Comparison of ENCODE assay signal across 15 mouse cellular contexts in the genomic region with DNA sequence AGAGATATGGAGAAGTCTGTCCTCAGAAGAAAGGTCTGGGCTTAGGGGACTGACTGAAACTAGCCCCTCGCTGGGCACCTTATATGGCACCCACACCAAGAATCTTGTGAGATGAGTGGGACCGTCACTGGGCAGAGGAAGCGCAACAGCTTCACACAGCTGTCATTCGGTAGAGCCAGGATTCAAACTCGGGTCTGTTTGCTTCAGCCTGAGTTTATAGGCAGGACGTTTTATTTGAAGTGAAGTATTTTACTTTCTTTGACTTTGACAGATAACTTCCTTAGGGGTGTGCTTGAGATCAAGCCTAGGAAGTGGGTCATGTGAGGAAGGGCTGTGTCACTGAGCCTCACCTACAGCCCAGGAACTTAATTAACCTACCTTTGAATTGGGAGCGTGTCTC. TPM values are rescaled to one million over a fixed set of nuclear protein-coding genes. Genes with fewer than 3 reads are reported as not detected.
DNase-seq lines count a peak whose midpoint lies in the region; ATAC-seq and TF ChIP-seq lines count a peak whose summit lies in the region.
"Had no signal": no experiment of that assay in that cellular context is flagged by ENCODE, and none has a peak within 500 bp of the region (broad histone marks: within the 10 kb centered on the region; RNA-seq: fewer than 3 reads in every experiment).

No protein-coding gene starts in this region.

- no peak for DNase-seq in heart, adult 2 months
- no peak for DNase-seq in heart, adult 9 months (ENCODE audit: low spot score in 2 of 2)
- DNase-seq in liver, adult 2 months (ENCODE audit: extremely low read depth, low read depth, low spot score): no peak
- DNase-seq in liver: no peak
- no peak for DNase-seq in stomach, postnatal 0 days (ENCODE audit: low spot score)
- DNase-seq in gastrocnemius, postnatal 36 days: no peak
- DNase-seq in spleen, postnatal 36 days (ENCODE audit: low spot score in 2 of 2): no peak
- DNase-seq: adrenal gland, postnatal 25 days; cerebellum, adult 2 months; gastrocnemius, postnatal 14 days; kidney, adult 9 months had no signal

- TF ChIP-seq EP300 in heart, adult 2 months (IDR thresholded peaks at IDR 0.05; ENCODE audit: insufficient read depth, low read depth, low read length): no peak
- TF ChIP-seq EP300 in stomach, postnatal 0 days (optimal IDR thresholded peaks at IDR 0.05): no peak

- no peaks in the 10 kb centered on the region for H3K27me3 ChIP-seq in heart, adult 2 months (ENCODE audit: control insufficient read depth, insufficient read depth, low read length)
- no peaks in the 10 kb centered on the region for H3K27me3 ChIP-seq in liver, adult 2 months (ENCODE audit: control insufficient read depth, insufficient read depth, low read length)
- no peaks in the 10 kb centered on the region for H3K27me3 ChIP-seq in intestine, embryonic 15.5 days (replicated peaks)
- H3K27me3 ChIP-seq in stomach, postnatal 0 days (ENCODE audit: control insufficient read depth, insufficient read depth, low read length): no peaks in the 10 kb centered on the region
- H3K27me3 ChIP-seq: forebrain, embryonic 13.5 days had no signal

- H3K9ac ChIP-seq in heart, adult 2 months (ENCODE audit: low read depth, low read length): no peak overlapping the region
- H3K9ac ChIP-seq in liver, adult 2 months (ENCODE audit: low read depth, low read length): no peak overlapping the region
- H3K9ac ChIP-seq in intestine, embryonic 15.5 days: no peak overlapping the region
- H3K9ac ChIP-seq in stomach, postnatal 0 days (ENCODE audit: low read length): no peak overlapping the region
- H3K9ac ChIP-seq: forebrain, embryonic 13.5 days had no signal

- 0 out of 2 replicates have a peak, but pooled peaks cover 1% of the 10 kb centered on the region for H3K79me2 ChIP-seq in heart, adult 2 months (replicated peaks; ENCODE audit: control insufficient read depth, insufficient read depth, low read length)
- H3K79me2 ChIP-seq in liver, adult 2 months (ENCODE audit: control insufficient read depth, insufficient read depth, low read length): peaks cover 6% of the 10 kb centered on the region

- TF ChIP-seq CTCF in heart, adult 2 months (IDR thresholded peaks at IDR 0.05): no peak
- TF ChIP-seq CTCF in liver, adult 2 months (IDR thresholded peaks at IDR 0.05; ENCODE audit: low read depth, low read length): no peak
- no peak for TF ChIP-seq CTCF in stomach, postnatal 0 days (IDR thresholded peaks at IDR 0.05; ENCODE audit: low read depth)

- no peak for TF ChIP-seq POLR2A in heart, adult 2 months (IDR thresholded peaks at IDR 0.05; ENCODE audit: insufficient read depth, low read depth, low read length)
- no peak for TF ChIP-seq POLR2A in liver, adult 2 months (IDR thresholded peaks at IDR 0.05; ENCODE audit: extremely low read depth, insufficient read depth, low read length)

- peaks cover 2% of the 10 kb centered on the region; the same call in 1 of the 2 replicates for H3K36me3 ChIP-seq in heart, adult 2 months (ENCODE audit: control insufficient read depth, insufficient read depth, low read length)
- H3K36me3 ChIP-seq in liver, adult 2 months (ENCODE audit: control insufficient read depth, insufficient read depth, low read length): peaks cover 6% of the 10 kb centered on the region
- H3K36me3 ChIP-seq in intestine, embryonic 15.5 days: peaks cover 11% of the 10 kb centered on the region
- no peaks in the 10 kb centered on the region; the same call in 1 of the 2 replicates for H3K36me3 ChIP-seq in stomach, postnatal 0 days (ENCODE audit: control insufficient read depth, insufficient read depth, low read length)

- WGBS in heart, adult 2 months: 76% methylated on average over 7 of the region's 7 CpGs
- WGBS in liver, adult 2 months: 87% methylated on average over 7 of the region's 7 CpGs
- 77% methylated on average over 7 of the region's 7 CpGs for WGBS in intestine, embryonic 15.5 days
- WGBS in stomach, postnatal 0 days: 76% methylated on average over 7 of the region's 7 CpGs

- H3K4me3 ChIP-seq in heart, adult 2 months: no peak overlapping the region
- no peak overlapping the region for H3K4me3 ChIP-seq in liver, adult 2 months (ENCODE audit: insufficient read depth, low read depth, low read length)
- H3K4me3 ChIP-seq in intestine, embryonic 15.5 days (replicated peaks): no peak overlapping the region
- no peak overlapping the region for H3K4me3 ChIP-seq in stomach, postnatal 0 days (ENCODE audit: low read depth, low read length)
- H3K4me3 ChIP-seq: embryonic facial prominence, embryonic 10.5 days; forebrain, embryonic 13.5 days; left cerebral cortex, adult 2 months had no signal

- H3K4me2 ChIP-seq in intestine, embryonic 15.5 days (replicated peaks): no peak overlapping the region
- H3K4me2 ChIP-seq in stomach, postnatal 0 days (replicated peaks; ENCODE audit: low read depth): no peak overlapping the region

- no peak for ATAC-seq in intestine, embryonic 15.5 days
- no peak for ATAC-seq in stomach, postnatal 0 days (ENCODE audit: low FRiP score, low TSS enrichment)
- ATAC-seq: forebrain, embryonic 13.5 days had no signal

- no peaks in the 10 kb centered on the region for H3K9me3 ChIP-seq in intestine, embryonic 15.5 days
- H3K9me3 ChIP-seq in stomach, postnatal 0 days (ENCODE audit: control insufficient read depth, low read length): no peaks in the 10 kb centered on the region
- H3K9me3 ChIP-seq: embryonic facial prominence, embryonic 10.5 days; forebrain, embryonic 13.5 days had no signal

- H3K4me1 ChIP-seq in heart, adult 2 months (ENCODE audit: control insufficient read depth, insufficient read depth, low read length): peaks cover 12% of the 10 kb centered on the region
- peaks cover 20% of the 10 kb centered on the region for H3K4me1 ChIP-seq in liver, adult 2 months (ENCODE audit: control insufficient read depth, insufficient read depth, low read length)
- peaks cover 28% of the 10 kb centered on the region for H3K4me1 ChIP-seq in intestine, embryonic 15.5 days (replicated peaks)
- no peaks in the 10 kb centered on the region; the same call in 1 of the 2 replicates for H3K4me1 ChIP-seq in stomach, postnatal 0 days (replicated peaks; ENCODE audit: control insufficient read depth, insufficient read depth)

- H3K27ac ChIP-seq in heart, adult 2 months: peak overlapping the region; percentile 28; the same call in 1 of the 2 replicates
- peak overlapping the region; percentile 65 for H3K27ac ChIP-seq in liver, adult 2 months (replicated peaks; ENCODE audit: insufficient read depth, low read depth, low read length)
- peak overlapping the region; percentile 84 for H3K27ac ChIP-seq in intestine, embryonic 15.5 days
- peak overlapping the region; percentile 41 for H3K27ac ChIP-seq in stomach, postnatal 0 days (replicated peaks)
- H3K27ac ChIP-seq: embryonic facial prominence, embryonic 10.5 days; forebrain, embryonic 13.5 days had no signal

- intact Hi-C loops in heart, adult 2 months (cut with DNase I): no loop called here
- intact Hi-C loops in gastrocnemius, postnatal 36 days (cut with DNase I): no loop called here

RNA-seq across cellular contexts. Expression of gene Zscan2, which starts 4.8 kb away (rescaled TPM):
- total RNA-seq in heart, adult 2 months (2021): 1 to 10 TPM; 5.7 to 6.3 TPM
- polyA plus RNA-seq in heart, adult 2 months (2012; rRNA removed): 3.0 and 4.0 TPM in 2 replicates
- total RNA-seq in liver, adult 2 months (2014; rRNA removed): 3.0 and 4.6 TPM in 2 replicates
- 1.6 and 2.7 TPM in 2 replicates for polyA plus RNA-seq in liver, adult 2 months (2012; rRNA removed)
- polyA plus RNA-seq in intestine, embryonic 15.5 days (2015; fragmentation: Nextera tagmentation; extraction: Ambion mirVana): 1.1 and 1.6 TPM in 2 replicates
- 0.63 and 0.76 TPM in 2 replicates for polyA plus RNA-seq in stomach, postnatal 0 days (2015; fragmentation: Nextera tagmentation; extraction: Ambion mirVana)
- 1 to 10 TPM; 1.3 TPM for total RNA-seq in gastrocnemius, postnatal 36 days (2021)

RNA-seq across cellular contexts. Expression of gene Wdr73, which starts 35.5 kb away (rescaled TPM):
- total RNA-seq in heart, adult 2 months (2021): 1 to 10 TPM; 4.3 to 7.2 TPM
- polyA plus RNA-seq in heart, adult 2 months (2012; rRNA removed): 7.7 and 10.7 TPM in 2 replicates
- 10.2 and 11.7 TPM in 2 replicates for total RNA-seq in liver, adult 2 months (2014; rRNA removed)
- polyA plus RNA-seq in liver, adult 2 months (2012; rRNA removed): 13.0 and 13.3 TPM in 2 replicates
- polyA plus RNA-seq in intestine, embryonic 15.5 days (2015; fragmentation: Nextera tagmentation; extraction: Ambion mirVana): 32.8 and 35.7 TPM in 2 replicates
- polyA plus RNA-seq in stomach, postnatal 0 days (2015; fragmentation: Nextera tagmentation; extraction: Ambion mirVana): 16.8 and 16.9 TPM in 2 replicates
- total RNA-seq in gastrocnemius, postnatal 36 days (2021): 1 to 10 TPM; 2.9 to 4.3 TPM

RNA-seq across cellular contexts. Expression of gene Nmb, which starts 39.4 kb away (rescaled TPM):
- total RNA-seq in heart, adult 2 months (2021): 1 to 10 TPM; 7.5 to 9.8 TPM
- polyA plus RNA-seq in heart, adult 2 months (2012; rRNA removed): 4.2 and 4.9 TPM in 2 replicates
- total RNA-seq in liver, adult 2 months (2014; rRNA removed): 0.65 and 0.67 TPM in 2 replicates
- 1.7 TPM in 1 of 2 replicates, not detected in the other for polyA plus RNA-seq in liver, adult 2 months (2012; rRNA removed)
- 4.5 and 4.6 TPM in 2 replicates for polyA plus RNA-seq in intestine, embryonic 15.5 days (2015; fragmentation: Nextera tagmentation; extraction: Ambion mirVana)
- polyA plus RNA-seq in stomach, postnatal 0 days (2015; fragmentation: Nextera tagmentation; extraction: Ambion mirVana): 1.9 and 3.3 TPM in 2 replicates
- 1 to 10 TPM; 5.2 to 5.4 TPM for total RNA-seq in gastrocnemius, postnatal 36 days (2021)

RNA-seq across cellular contexts. Expression of gene Iqgap1, which starts 39.7 kb away (rescaled TPM):
- 10 to 100 TPM; 33.5 to 35.8 TPM for total RNA-seq in heart, adult 2 months (2021)
- 34.8 and 47.5 TPM in 2 replicates for polyA plus RNA-seq in heart, adult 2 months (2012; rRNA removed)
- 7.8 and 9.2 TPM in 2 replicates for total RNA-seq in liver, adult 2 months (2014; rRNA removed)
- polyA plus RNA-seq in liver, adult 2 months (2012; rRNA removed): 2.6 and 2.8 TPM in 2 replicates
- polyA plus RNA-seq in intestine, embryonic 15.5 days (2015; fragmentation: Nextera tagmentation; extraction: Ambion mirVana): 72.9 and 76.2 TPM in 2 replicates
- polyA plus RNA-seq in stomach, postnatal 0 days (2015; fragmentation: Nextera tagmentation; extraction: Ambion mirVana): 52.8 and 58.0 TPM in 2 replicates
- total RNA-seq in gastrocnemius, postnatal 36 days (2021): 10 to 100 TPM; 15.7 to 17.2 TPM

Comparison
In these comparisons a context has a peak if more than half of its experiments do, and no peak if none do; other contexts are left out.
1. H3K27ac ChIP-seq: peak in every context shown above with its lines; median percentile 84 in intestine, embryonic 15.5 days; 65 in liver, adult 2 months; 41 in stomach, postnatal 0 days; 28 in heart, adult 2 months.